Mouse (Mus musculus) MEL (cell line): ENCODE measurements around the gene Ksr1. TPM values are rescaled to one million over a fixed set of nuclear protein-coding genes. Genes with fewer than 3 reads are reported as not detected.

Experiments
- DNase-seq: peaks from one replicate; pipeline ENCODE4 v3.0.0; 2011; ENCODE audit warnings: low read depth, low spot score
- H3K27ac ChIP-seq: 2 replicates; pipeline ENCODE4 v1.5.1; 2012; ENCODE audit warnings: low read depth, mild to moderate bottlenecking, control low read depth, low read length, moderate library complexity; ENCODE audit not compliant: control insufficient read depth
- H3K27me3 ChIP-seq, 2 experiments: fragments of 150-350 bp in 1 of 2; sonication (generic) in 1 of 2; 2 replicates each; pipeline ENCODE4 v1.6.1; 2012; ENCODE audit warnings: low read length in 2 of 2, mild to moderate bottlenecking in 2 of 2, improper control_type of control experiment in 1 of 2, moderate library complexity in 1 of 2; ENCODE audit not compliant: insufficient read depth in 2 of 2, control insufficient read depth in 1 of 2
- H3K36me3 ChIP-seq, 2 experiments: 2 replicates each; pipeline ENCODE4 v1.6.1; 2012 to 2014; ENCODE audit warnings: low read length in 2 of 2, improper control_type of control experiment in 1 of 2, inconsistent platforms in 1 of 2, mild to moderate bottlenecking in 1 of 2; ENCODE audit not compliant: insufficient read depth in 2 of 2, control insufficient read depth in 1 of 2
- H3K4me1 ChIP-seq, 2 experiments: fragments of 150-350 bp in 1 of 2; sonication (generic) in 1 of 2; 2 replicates each; pipeline ENCODE4 v1.6.1; 2012; ENCODE audit warnings: low read length in 2 of 2, improper control_type of control experiment in 1 of 2, mild to moderate bottlenecking in 1 of 2; ENCODE audit not compliant: insufficient read depth in 2 of 2, control insufficient read depth in 1 of 2
- H3K4me3 ChIP-seq, 2 experiments: fragments of 150-350 bp in 1 of 2; sonication (generic) in 1 of 2; 2 replicates each; pipeline ENCODE4 v1.5.1; 2012; ENCODE audit warnings: low read depth in 2 of 2, low read length in 2 of 2, mild to moderate bottlenecking in 2 of 2, moderate library complexity in 2 of 2, control low read depth in 1 of 2, improper control_type of control experiment in 1 of 2; ENCODE audit not compliant: control insufficient read depth in 1 of 2, insufficient read depth in 1 of 2
- H3K79me2 ChIP-seq: 2 replicates; pipeline ENCODE4 v1.6.1; 2012; ENCODE audit warnings: mild to moderate bottlenecking, low read length, moderate library complexity; ENCODE audit not compliant: control insufficient read depth, poor library complexity, insufficient read depth
- H3K9ac ChIP-seq: 2 replicates; pipeline ENCODE4 v1.6.1; 2012; ENCODE audit warnings: low read depth, mild to moderate bottlenecking, control low read depth, low read length, moderate library complexity; ENCODE audit not compliant: control insufficient read depth, poor library complexity, severe bottlenecking
- H3K9me3 ChIP-seq: fragments of 150-350 bp; sonication (generic); replicated peaks from 2 replicates; pipeline ENCODE4 v1.6.1; 2012; ENCODE audit warnings: mild to moderate bottlenecking, low read length, improper control_type of control experiment, moderate library complexity; ENCODE audit not compliant: insufficient read depth
- BHLHE40 ChIP-seq: IDR thresholded peaks from 2 replicates; pipeline ENCODE4 v1.6.1; 2012; ENCODE audit warnings: low read depth, mild to moderate bottlenecking, inconsistent platforms, low read length, improper control_type of control experiment, borderline replicate concordance
- CHD1 ChIP-seq: IDR thresholded peaks from 2 replicates; pipeline ENCODE4 v1.6.1; 2012; ENCODE audit warnings: low read depth, mild to moderate bottlenecking, inconsistent platforms, low read length, improper control_type of control experiment
- CHD2 ChIP-seq: IDR thresholded peaks from 2 replicates; pipeline ENCODE4 v1.6.1; 2011; ENCODE audit warnings: low read length, improper control_type of control experiment
- CTCF ChIP-seq, 3 experiments: IDR thresholded peaks in 2 of 3; conservative IDR thresholded peaks in 1 of 3; 2 replicates each; pipeline ENCODE4 v1.5.1; 2011 to 2012; ENCODE audit warnings: low read length in 3 of 3, low read depth in 2 of 3, mild to moderate bottlenecking in 2 of 3, improper control_type of control experiment in 1 of 3, inconsistent platforms in 1 of 3, mixed read lengths in 1 of 3, moderate library complexity in 1 of 3; ENCODE audit not compliant: control insufficient read depth in 1 of 3, insufficient read depth in 1 of 3, poor library complexity in 1 of 3, severe bottlenecking in 1 of 3
- ELF1 ChIP-seq: IDR thresholded peaks from 2 replicates; pipeline ENCODE4 v1.6.1; 2014; ENCODE audit warnings: low read depth, mild to moderate bottlenecking, inconsistent platforms, low read length, improper control_type of control experiment, moderate library complexity
- EP300 ChIP-seq, 2 experiments: IDR thresholded peaks; 2 replicates each; pipeline ENCODE4 v1.6.1; 2011; ENCODE audit warnings: improper control_type of control experiment in 2 of 2, low read length in 2 of 2, low read depth in 1 of 2, mild to moderate bottlenecking in 1 of 2
- ETS1 ChIP-seq: IDR thresholded peaks from 2 replicates; pipeline ENCODE4 v1.6.1; 2012; ENCODE audit warnings: low read depth, mild to moderate bottlenecking, inconsistent platforms, low read length, improper control_type of control experiment, moderate library complexity
- HCFC1 ChIP-seq: IDR thresholded peaks from 2 replicates; pipeline ENCODE4 v1.6.1; 2012; ENCODE audit warnings: low read depth, mild to moderate bottlenecking, inconsistent platforms, low read length, improper control_type of control experiment, moderate library complexity
- JUND ChIP-seq: IDR thresholded peaks from 2 replicates; pipeline ENCODE4 v1.6.1; 2011; ENCODE audit warnings: low read depth, mild to moderate bottlenecking, improper control_type of control experiment, low read length
- MAX ChIP-seq: IDR thresholded peaks from 2 replicates; pipeline ENCODE4 v1.6.1; 2011; ENCODE audit warnings: low read length, improper control_type of control experiment
- MXI1 ChIP-seq: IDR thresholded peaks from 2 replicates; pipeline ENCODE4 v1.6.1; 2011; ENCODE audit warnings: mild to moderate bottlenecking, low read depth, low read length, improper control_type of control experiment
- MYC ChIP-seq: IDR thresholded peaks from 2 replicates; pipeline ENCODE4 v1.6.1; 2011; ENCODE audit warnings: low read depth, mild to moderate bottlenecking, low read length, improper control_type of control experiment, moderate library complexity
- NRF1 ChIP-seq: IDR thresholded peaks from 2 replicates; pipeline ENCODE4 v1.6.1; 2014; ENCODE audit warnings: low read depth, mild to moderate bottlenecking, inconsistent platforms, low read length, improper control_type of control experiment, moderate library complexity; ENCODE audit not compliant: poor library complexity, insufficient read depth, severe bottlenecking
- POLR2A ChIP-seq, 2 experiments: IDR thresholded peaks; 2 replicates each; pipeline ENCODE4 v1.6.1; 2011 to 2012; ENCODE audit warnings: low read length in 2 of 2, mild to moderate bottlenecking in 2 of 2, control low read depth in 1 of 2, improper control_type of control experiment in 1 of 2, low read depth in 1 of 2, moderate library complexity in 1 of 2; ENCODE audit not compliant: control insufficient read depth in 1 of 2, insufficient read depth in 1 of 2, poor library complexity in 1 of 2
- POLR2AphosphoS5 ChIP-seq: IDR thresholded peaks from 2 replicates; pipeline ENCODE4 v1.6.1; 2012; ENCODE audit warnings: low read depth, borderline replicate concordance, mild to moderate bottlenecking, inconsistent platforms, low read length, moderate library complexity, mixed read lengths
- SIN3A ChIP-seq: IDR thresholded peaks from 2 replicates; pipeline ENCODE4 v1.6.1; 2012; ENCODE audit warnings: low read length, improper control_type of control experiment, inconsistent platforms
- TBP ChIP-seq: IDR thresholded peaks from 2 replicates; pipeline ENCODE4 v1.8.0; 2011; ENCODE audit warnings: low read depth, low read length, improper control_type of control experiment
- UBTF ChIP-seq: IDR thresholded peaks from 2 replicates; pipeline ENCODE4 v1.6.1; 2012; ENCODE audit warnings: low read depth, mild to moderate bottlenecking, inconsistent platforms, low read length, improper control_type of control experiment, moderate library complexity, borderline replicate concordance; ENCODE audit not compliant: insufficient read depth
- ZC3H11A ChIP-seq: IDR thresholded peaks from 2 replicates; pipeline ENCODE4 v1.6.1; 2012; ENCODE audit warnings: low read depth, mild to moderate bottlenecking, inconsistent platforms, low read length, improper control_type of control experiment
- ZKSCAN1 ChIP-seq: IDR thresholded peaks from 2 replicates; pipeline ENCODE4 v1.6.1; 2012; ENCODE audit warnings: low read depth, mild to moderate bottlenecking, inconsistent platforms, low read length, improper control_type of control experiment, moderate library complexity
- polyA plus RNA-seq, 2 experiments: library from polyadenylated mRNA; stranded (reverse) in 1 of 2; unstranded in 1 of 2; fragments of >175 nt in 1 of 2; fragments of >200 nt in 1 of 2; gene quantifications; 2 replicates each; pipeline versions ENCODE4 v1.2.1 to v1.2.4; 2012; ENCODE audit warnings: low replicate concordance in 2 of 2, low read depth in 1 of 2; ENCODE audit not compliant: insufficient read length in 2 of 2, insufficient read depth in 1 of 2, missing spikeins in 1 of 2
- total RNA-seq: library from RNA; depleted of rRNA; stranded (reverse); fragments of 300-350 nt; gene quantifications from 2 replicates; pipeline ENCODE4 v1.2.3, GENCODE M21; 2012

Ksr1 gene
- total and polyA plus RNA-seq, 3 experiments, result 9.7 to 18.4 TPM; not detected in 1

DNA sequence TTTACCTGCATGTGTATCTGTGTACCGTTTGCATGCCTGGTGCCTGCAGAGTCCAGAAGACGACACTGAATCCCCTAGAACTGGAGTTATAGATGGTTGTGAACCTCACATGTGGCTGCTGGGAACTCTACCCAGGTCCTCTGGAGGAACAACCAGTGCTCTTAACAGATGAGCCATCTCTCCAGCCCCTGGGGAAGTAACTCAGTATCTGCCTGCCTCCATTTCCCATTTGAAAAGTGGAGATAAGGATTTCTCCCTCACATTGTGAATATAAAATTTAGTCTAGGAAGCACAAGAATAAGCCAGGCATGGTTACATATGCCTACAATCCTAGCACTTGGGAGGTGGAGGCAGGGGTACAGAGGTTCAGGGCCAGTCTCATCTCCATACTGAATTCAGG is 44.0 kb upstream of the Ksr1 start (continued):
- TF ChIP-seq HCFC1 (no peak), ETS1 (no peak), NRF1 (no peak), MAX (no peak), CTCF (IDR thresholded peaks at IDR 0.05 in 2 of 3, conservative IDR thresholded peaks at IDR 0.05 in 1 of 3; ENCODE audit: control insufficient read depth in 1 of 3, insufficient read depth in 1 of 3, low read depth in 2 of 3, low read length in 3 of 3, poor library complexity in 1 of 3, severe bottlenecking in 1 of 3) (no peak), JUND (no peak), ELF1 (no peak), CHD2 (no peak), SIN3A (no peak), CHD1 (no peak), POLR2AphosphoS5 (no peak)

DNA sequence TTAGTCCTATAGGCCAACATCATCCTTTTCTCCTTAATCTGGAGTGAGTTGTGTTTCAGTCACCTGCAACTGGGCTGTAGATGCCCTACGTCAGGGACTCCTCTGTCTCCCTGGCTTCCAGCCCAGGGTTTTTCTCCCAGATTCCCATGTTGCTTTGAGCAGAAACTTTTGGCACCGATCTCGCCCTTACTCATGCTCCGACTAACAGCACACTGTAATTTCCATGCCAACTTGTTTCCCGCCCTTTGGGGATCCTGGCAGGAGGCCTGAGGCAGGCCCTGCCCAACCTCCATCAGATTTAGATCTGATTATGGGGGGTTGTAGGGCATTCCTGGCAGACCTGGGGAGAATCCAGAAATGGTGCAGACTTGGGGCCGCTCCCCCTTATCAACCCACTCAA is 42.0 kb upstream of the Ksr1 start:
- H3K27me3 ChIP-seq, result no peaks in the 10 kb centered on the region
- peaks cover 0 to 5% of the 10 kb centered on the region in 2 experiments; a peak in 1 of 4 replicates for H3K36me3 ChIP-seq
- H3K27ac ChIP-seq, result no peak overlapping the region
- H3K4me1 ChIP-seq, result peaks cover 0 to 16% of the 10 kb centered on the region in 2 experiments; a peak in 3 of 4 replicates
- no peaks in the 10 kb centered on the region for H3K9me3 ChIP-seq
- no peak overlapping the region for H3K9ac ChIP-seq
- DNase-seq, result no peak
- TF ChIP-seq CHD1, result no peak
- TF ChIP-seq POLR2A (IDR thresholded peaks at IDR 0.05; ENCODE audit: control insufficient read depth in 1 of 2, insufficient read depth in 1 of 2, low read depth in 1 of 2, low read length in 2 of 2, poor library complexity in 1 of 2), result no peak
- no peak for TF ChIP-seq MXI1
- no peak for TF ChIP-seq BHLHE40
- no peak for TF ChIP-seq MYC
- TF ChIP-seq EP300 (IDR thresholded peaks at IDR 0.05; ENCODE audit: low read depth in 1 of 2, low read length in 2 of 2), result no peak
- no peak for TF ChIP-seq MAX
- H3K4me3 ChIP-seq, result no peak overlapping the region
- H3K79me2 ChIP-seq, result no peaks in the 10 kb centered on the region

DNA sequence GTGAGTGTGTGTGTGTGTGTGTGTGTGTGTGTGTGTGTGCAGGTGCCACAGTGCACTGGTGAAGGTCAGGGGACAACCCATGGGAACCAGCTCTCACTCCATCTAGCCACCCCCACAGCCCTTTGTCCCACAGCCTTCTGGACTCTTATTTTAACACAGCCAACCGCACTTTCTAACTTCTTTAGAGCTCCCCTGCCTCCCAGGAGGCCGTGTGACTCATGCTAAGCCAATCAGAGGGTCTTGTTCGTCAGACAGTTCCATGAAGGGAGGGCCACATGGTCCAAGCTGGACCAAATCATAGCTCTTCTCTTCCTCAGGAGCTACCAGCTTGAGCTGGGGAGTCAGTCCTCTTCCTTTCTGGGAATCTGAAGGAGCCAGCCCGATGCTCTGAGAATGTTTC is 41.1 kb upstream of the Ksr1 start:
- no peak for DNase-seq
- no peaks in the 10 kb centered on the region for H3K79me2 ChIP-seq
- peaks cover 0 to 16% of the 10 kb centered on the region in 2 experiments; a peak in 3 of 4 replicates for H3K4me1 ChIP-seq
- H3K36me3 ChIP-seq, result peaks cover 0 to 5% of the 10 kb centered on the region in 2 experiments; a peak in 1 of 4 replicates
- no peak overlapping the region for H3K9ac ChIP-seq
- no peak overlapping the region for H3K27ac ChIP-seq
- H3K4me3 ChIP-seq, result no peak overlapping the region
- TF ChIP-seq TBP (no peak), ZC3H11A (no peak), ZKSCAN1 (no peak), ETS1 (no peak), UBTF (no peak), NRF1 (no peak)
- TF ChIP-seq, all 39 proteins: peak for 0
- no peaks in the 10 kb centered on the region for H3K27me3 ChIP-seq
- no peaks in the 10 kb centered on the region for H3K9me3 ChIP-seq
